Mouse (Mus musculus): ENCODE measurements around the gene Dnase1l2.

- TF ChIP-seq CTCF (conservative IDR thresholded peaks at IDR 0.05; ENCODE audit: low read length) (no peak), POU5F1 (IDR thresholded peaks at IDR 0.05; ENCODE audit: borderline replicate concordance, low read length) (no peak), NANOG (IDR thresholded peaks at IDR 0.05; ENCODE audit: borderline replicate concordance, low read length) (no peak)
Observed at GRCm38 (mm10) chr17:24407116-24407803, 35.6 kb downstream of the Dnase1l2 start.
